Mouse (Mus musculus): ENCODE results near the gene Aph1c.
"Not testable (repeated sequence)": the region's sequence is repeated elsewhere in the genome, so short reads cannot be mapped to it uniquely, and the experiment has no call there.

DNA sequence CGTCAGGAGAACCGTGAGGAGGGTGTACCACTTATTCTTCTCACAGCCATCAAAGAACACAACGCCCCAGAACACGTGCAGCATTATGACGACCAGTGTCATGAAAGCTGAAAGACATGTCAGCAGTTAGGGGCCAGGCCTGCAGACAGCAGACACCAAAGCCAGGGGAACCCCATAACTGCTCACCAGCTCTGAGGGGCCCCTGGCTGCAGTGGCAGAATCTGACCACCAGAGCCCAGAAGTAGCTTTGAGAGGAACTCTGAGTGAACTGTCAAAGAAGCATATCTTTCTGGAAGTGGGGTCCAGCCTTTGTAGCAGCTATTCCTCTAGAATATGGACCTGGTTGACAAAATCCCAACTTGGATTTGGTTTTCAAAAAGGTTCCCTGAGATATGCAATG lies 12.3 kb downstream of the Aph1c start:
- not testable (repeated sequence) for TF ChIP-seq CTCF (IDR thresholded peaks at IDR 0.05; ENCODE audit: extremely low read depth, insufficient read depth, insufficient read length, insufficient replicate concordance); POLR2A (IDR thresholded peaks at IDR 0.05; ENCODE audit: low read depth, low read length)

Data from spleen, adult 2 months (tissue).